26 mouse cellular contexts compared by ENCODE assay signal in genomic region chr16:26608003-26608402, GRCm38 (mm10).
"Had no signal": no experiment of that assay in that cellular context is flagged by ENCODE, and none has a peak within 500 bp of the region (broad histone marks: within the 10 kb centered on the region; RNA-seq: fewer than 3 reads in every experiment).

No protein-coding gene starts in this region.

- H3K4me3 ChIP-seq: heart, embryonic 10.5 days; heart, embryonic 13.5 days; heart, embryonic 15.5 days; hindbrain, embryonic 13.5 days; hindbrain, embryonic 15.5 days; kidney, embryonic 15.5 days; limb, embryonic 13.5 days; limb, embryonic 15.5 days; liver, embryonic 13.5 days; liver, embryonic 15.5 days had no signal

- H3K27me3 ChIP-seq: heart, embryonic 13.5 days; heart, embryonic 15.5 days; hindbrain, embryonic 13.5 days; hindbrain, embryonic 15.5 days; kidney, embryonic 15.5 days; limb, embryonic 13.5 days; limb, embryonic 15.5 days; liver, embryonic 13.5 days; liver, embryonic 15.5 days had no signal

- H3K36me3 ChIP-seq: heart, embryonic 10.5 days; heart, embryonic 13.5 days; heart, embryonic 15.5 days; hindbrain, embryonic 13.5 days; hindbrain, embryonic 15.5 days; kidney, embryonic 15.5 days; limb, embryonic 13.5 days; limb, embryonic 15.5 days; liver, embryonic 13.5 days; liver, embryonic 15.5 days had no signal

- H3K9ac ChIP-seq: heart, embryonic 13.5 days; heart, embryonic 15.5 days; hindbrain, embryonic 13.5 days; hindbrain, embryonic 15.5 days; kidney, embryonic 15.5 days; limb, embryonic 13.5 days; limb, embryonic 15.5 days; liver, embryonic 13.5 days; liver, embryonic 15.5 days had no signal

- H3K4me2 ChIP-seq: heart, embryonic 13.5 days; heart, embryonic 15.5 days; hindbrain, embryonic 13.5 days; hindbrain, embryonic 15.5 days; kidney, embryonic 15.5 days; limb, embryonic 13.5 days; limb, embryonic 15.5 days; liver, embryonic 11.5 days; liver, embryonic 13.5 days; liver, embryonic 15.5 days had no signal

- DNase-seq: gastrocnemius, postnatal 14 days; gastrocnemius, postnatal 36 days; heart, adult 11 months; kidney, adult 11 months; kidney, adult 2 months; kidney, adult 9 months; kidney, postnatal 14 days; kidney, postnatal 36 days; layer of hippocampus, adult 9-11 months; layer of hippocampus, postnatal 36 days; left cerebral cortex, postnatal 4 days; liver, embryonic 13.5 days; lung, adult 18-20 months had no signal

- ATAC-seq: hindbrain, postnatal 0 days; intestine, embryonic 16.5 days had no signal

- H3K4me1 ChIP-seq: heart, embryonic 10.5 days; heart, embryonic 13.5 days; heart, embryonic 15.5 days; hindbrain, embryonic 13.5 days; hindbrain, embryonic 15.5 days; kidney, embryonic 15.5 days; limb, embryonic 13.5 days; limb, embryonic 15.5 days; liver, embryonic 13.5 days; liver, embryonic 15.5 days had no signal

- H3K27ac ChIP-seq: heart, embryonic 10.5 days; heart, embryonic 13.5 days; heart, embryonic 15.5 days; hindbrain, embryonic 13.5 days; hindbrain, embryonic 15.5 days; hindbrain, postnatal 0 days; kidney, embryonic 15.5 days; kidney, postnatal 0 days; limb, embryonic 13.5 days; limb, embryonic 15.5 days; liver, embryonic 13.5 days; liver, embryonic 15.5 days had no signal

- H3K9me3 ChIP-seq: heart, embryonic 10.5 days; heart, embryonic 13.5 days; heart, embryonic 15.5 days; hindbrain, embryonic 13.5 days; hindbrain, embryonic 15.5 days; kidney, embryonic 15.5 days; limb, embryonic 13.5 days; limb, embryonic 15.5 days; liver, embryonic 13.5 days; liver, embryonic 15.5 days had no signal
